In the genomic region with DNA sequence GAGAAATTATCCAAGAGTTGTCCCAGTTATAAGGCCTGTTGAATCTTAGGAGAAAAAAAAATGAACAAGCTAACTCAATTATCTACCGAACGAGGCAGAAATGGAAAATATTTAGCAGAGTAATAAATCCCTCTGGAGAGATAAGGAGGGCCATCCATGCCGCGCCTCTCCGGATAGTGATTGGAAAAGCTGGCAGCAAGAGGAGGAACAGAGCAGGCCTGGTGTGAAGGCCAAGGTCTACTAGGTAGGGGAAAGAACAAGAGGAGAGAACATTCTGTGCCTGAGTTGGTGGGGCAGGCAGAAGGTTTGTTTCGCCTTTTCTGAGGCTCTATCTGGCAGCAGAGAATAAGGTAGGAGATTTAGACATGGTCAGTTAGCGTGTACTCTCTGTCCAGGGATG, we compare ENCODE assay signal across 19 mouse cellular contexts. TPM values are rescaled to one million over a fixed set of nuclear protein-coding genes. Genes with fewer than 3 reads are reported as not detected.
"Had no signal": no experiment of that assay in that cellular context is flagged by ENCODE, and none has a peak within 500 bp of the region (broad histone marks: within the 10 kb centered on the region; RNA-seq: fewer than 3 reads in every experiment).

No protein-coding gene starts in this region.

- ATAC-seq: liver, postnatal 0 days; midbrain, embryonic 16.5 days had no signal

- H3K27me3 ChIP-seq: limb, embryonic 12.5 days; liver, embryonic 13.5 days; lung, embryonic 15.5 days; midbrain, embryonic 12.5 days; neural tube, embryonic 13.5 days had no signal

- DNase-seq: kidney, adult 9 months; kidney, postnatal 36 days; layer of hippocampus, adult 9-11 months; layer of hippocampus, postnatal 36 days; liver; liver, embryonic 13.5 days; liver, postnatal 0 days; lung, postnatal 14 days; retina, postnatal 1 day; right cerebral cortex, postnatal 4 days; spleen, adult 18-20 months; thymus, postnatal 4 days had no signal

- H3K36me3 ChIP-seq: limb, embryonic 12.5 days; liver, embryonic 13.5 days; lung, embryonic 15.5 days; midbrain, embryonic 12.5 days; neural tube, embryonic 13.5 days had no signal

- H3K4me3 ChIP-seq: limb, embryonic 12.5 days; liver, embryonic 13.5 days; lung, embryonic 15.5 days; midbrain, embryonic 12.5 days; neural tube, embryonic 13.5 days had no signal

- H3K27ac ChIP-seq: kidney, postnatal 0 days; limb, embryonic 12.5 days; liver, embryonic 13.5 days; lung, embryonic 15.5 days; midbrain, embryonic 12.5 days; neural tube, embryonic 13.5 days had no signal

- H3K9ac ChIP-seq: limb, embryonic 12.5 days; liver, embryonic 13.5 days; liver, postnatal 0 days; lung, embryonic 15.5 days; midbrain, embryonic 12.5 days; neural tube, embryonic 13.5 days had no signal

- H3K4me1 ChIP-seq: liver, embryonic 13.5 days; lung, embryonic 15.5 days had no signal

- H3K9me3 ChIP-seq: limb, embryonic 12.5 days; liver, embryonic 13.5 days; lung, embryonic 15.5 days; midbrain, embryonic 12.5 days; neural tube, embryonic 13.5 days had no signal

- H3K4me2 ChIP-seq: limb, embryonic 12.5 days; liver, embryonic 13.5 days; lung, embryonic 15.5 days; midbrain, embryonic 12.5 days; neural tube, embryonic 13.5 days had no signal

RNA-seq across cellular contexts. Expression of a gene that starts 39.8 kb away (rescaled TPM):
- total RNA-seq: megakaryocyte-erythroid progenitor cell, adult 5-6 weeks had no signal
